Mouse (Mus musculus): ENCODE results near the gene Pcsk4. TPM values are rescaled to one million over a fixed set of nuclear protein-coding genes. Genes with fewer than 3 reads are reported as not detected.
"Not testable (repeated sequence)": the region's sequence is repeated elsewhere in the genome, so short reads cannot be mapped to it uniquely, and the experiment has no call there.

Gene Pcsk4
- total RNA-seq, 2 experiments from 2014 or later, result 3.2 to 4.4 TPM

- DNase-seq (ENCODE audit: low spot score in 2 of 2), result no peak
Measured at GRCm38 (mm10) chr10:80348981-80349380, 19.7 kb upstream of the Pcsk4 start.

- no peak for DNase-seq (ENCODE audit: low spot score in 2 of 2)
Measured at GRCm38 (mm10) chr10:80348244-80348781, 19.0 kb upstream of the Pcsk4 start, which contains the start of gene Adamtsl5. Gene Adamtsl5, minus strand, starts transcription at chr10:80348412.

- no peak for DNase-seq (ENCODE audit: low spot score in 2 of 2)
Measured at GRCm38 (mm10) chr10:80347514-80347967, 18.2 kb upstream of the Pcsk4 start.

- DNase-seq (ENCODE audit: low spot score in 2 of 2), result not testable (repeated sequence)
Measured at GRCm38 (mm10) chr10:80345929-80346328, 16.6 kb upstream of the Pcsk4 start.

- no peak for DNase-seq (ENCODE audit: low spot score in 2 of 2)
Measured at GRCm38 (mm10) chr10:80345122-80345521, 15.8 kb upstream of the Pcsk4 start.

GRCm38 (mm10) chr10:80344131-80344661, 14.9 kb upstream of the Pcsk4 start:
- DNase-seq (ENCODE audit: low spot score in 2 of 2), result no peak

- DNase-seq (ENCODE audit: low spot score in 2 of 2), result no peak
Measured at GRCm38 (mm10) chr10:80343425-80343895, 14.2 kb upstream of the Pcsk4 start.

GRCm38 (mm10) chr10:80342749-80343424, 13.6 kb upstream of the Pcsk4 start:
- DNase-seq (ENCODE audit: low spot score in 2 of 2), result peak in 1 of 2 experiments; percentile 63

- DNase-seq (ENCODE audit: low spot score in 2 of 2), result no peak
Measured at GRCm38 (mm10) chr10:80342305-80342748, 13.0 kb upstream of the Pcsk4 start.

- no peak for DNase-seq (ENCODE audit: low spot score in 2 of 2)
Measured at GRCm38 (mm10) chr10:80341491-80342304, 12.4 kb upstream of the Pcsk4 start.

- no peak for DNase-seq (ENCODE audit: low spot score in 2 of 2)
Measured at GRCm38 (mm10) chr10:80341026-80341425, 11.7 kb upstream of the Pcsk4 start.

GRCm38 (mm10) chr10:80339941-80340750, 10.8 kb upstream of the Pcsk4 start:
- DNase-seq (ENCODE audit: low spot score in 2 of 2), result peak; percentile 85 to 87

GRCm38 (mm10) chr10:80336263-80336662, 7.0 kb upstream of the Pcsk4 start:
- DNase-seq (ENCODE audit: low spot score in 2 of 2), result no peak

- no peak for DNase-seq (ENCODE audit: low spot score in 2 of 2)
Measured at GRCm38 (mm10) chr10:80332525-80332989, 3.3 kb upstream of the Pcsk4 start.

GRCm38 (mm10) chr10:80331636-80332524, 2.6 kb upstream of the Pcsk4 start:
- no peak for DNase-seq (ENCODE audit: low spot score in 2 of 2)

- DNase-seq (ENCODE audit: low spot score in 2 of 2), result no peak
Measured at GRCm38 (mm10) chr10:80330888-80331287, 1.6 kb upstream of the Pcsk4 start.

GRCm38 (mm10) chr10:80330084-80330483, 786 bp upstream of the Pcsk4 start:
- DNase-seq (ENCODE audit: low spot score in 2 of 2), result no peak

GRCm38 (mm10) chr10:80325045-80325444, 4.3 kb downstream of the Pcsk4 start:
- DNase-seq (ENCODE audit: low spot score in 2 of 2), result no peak

Data from layer of hippocampus, postnatal 14 days (tissue).